Mouse (Mus musculus): Measurements from ENCODE around the gene Mthfr.

DNA sequence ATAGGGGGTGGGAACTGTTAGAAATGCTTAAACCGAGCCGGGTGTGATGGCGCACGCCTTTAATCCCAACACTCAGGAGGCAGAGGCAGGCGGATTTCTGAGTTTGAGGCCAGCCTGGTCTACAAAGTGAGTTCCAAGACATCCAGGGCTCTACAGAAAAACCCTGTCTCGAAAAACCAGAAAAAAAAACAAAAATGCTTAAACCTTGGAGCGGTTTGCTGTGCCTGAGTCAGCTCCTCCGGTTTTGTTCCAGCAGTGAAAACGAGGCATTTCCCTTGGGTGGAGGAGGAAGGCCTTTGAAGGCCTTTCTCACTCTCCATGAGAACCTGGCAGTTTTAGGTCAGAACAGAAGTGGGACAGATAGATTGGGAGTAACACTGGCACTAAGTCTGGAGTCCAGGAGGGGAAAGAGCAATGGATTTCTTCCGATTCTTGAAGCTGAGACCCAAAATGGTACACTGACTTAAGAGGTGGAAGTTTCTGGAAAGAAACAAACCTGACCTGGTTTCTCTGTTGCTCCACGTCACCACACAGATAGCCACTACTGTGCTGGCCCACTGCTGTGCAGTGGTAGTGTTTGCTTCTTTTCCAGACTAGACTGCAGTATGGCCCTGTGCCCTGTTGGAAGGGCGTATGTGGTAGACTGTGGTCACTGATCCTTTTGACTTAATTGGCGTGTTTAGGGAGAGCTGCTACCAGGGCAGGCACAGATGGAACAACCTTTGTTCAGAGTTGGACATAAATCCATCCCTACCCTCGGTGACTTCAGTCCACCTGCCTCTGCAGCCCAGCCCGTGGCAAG is 1.4 kb downstream of the Mthfr start:
- TF ChIP-seq CTCF (conservative IDR thresholded peaks at IDR 0.05; ENCODE audit: insufficient read depth, insufficient read length, low read depth, low read length) (no peak), POLR2A (IDR thresholded peaks at IDR 0.05; ENCODE audit: low read depth, low read length) (no peak)
